Mouse (Mus musculus) inflammation-experienced regulatory T-cells, adult 6 months (primary cell): ENCODE measurements around the gene Itgb1bp1. TPM values are rescaled to one million over a fixed set of nuclear protein-coding genes. Genes with fewer than 3 reads are reported as not detected.

ENCODE experiments used
- ATAC-seq: one replicate; pipeline ENCODE4 v1.8.0; 2017
- polyA plus RNA-seq, 3 experiments: library from polyadenylated mRNA; unstranded; fragments of 100-300 nt; shearing (Covaris generic); gene quantifications; one replicate each; pipeline ENCODE4 v1.2.1; 2017

The Itgb1bp1 gene
- polyA plus RNA-seq, 3 experiments from 2014 or later: 70.2 to 102 (median 87.2) TPM

- ATAC-seq: no peak
Measured at GRCm38 (mm10) chr12:21244375-21244960, 41.6 kb downstream of the Itgb1bp1 start.

GRCm38 (mm10) chr12:21241965-21242364, 44.1 kb downstream of the Itgb1bp1 start:
- no peak for ATAC-seq

DNA sequence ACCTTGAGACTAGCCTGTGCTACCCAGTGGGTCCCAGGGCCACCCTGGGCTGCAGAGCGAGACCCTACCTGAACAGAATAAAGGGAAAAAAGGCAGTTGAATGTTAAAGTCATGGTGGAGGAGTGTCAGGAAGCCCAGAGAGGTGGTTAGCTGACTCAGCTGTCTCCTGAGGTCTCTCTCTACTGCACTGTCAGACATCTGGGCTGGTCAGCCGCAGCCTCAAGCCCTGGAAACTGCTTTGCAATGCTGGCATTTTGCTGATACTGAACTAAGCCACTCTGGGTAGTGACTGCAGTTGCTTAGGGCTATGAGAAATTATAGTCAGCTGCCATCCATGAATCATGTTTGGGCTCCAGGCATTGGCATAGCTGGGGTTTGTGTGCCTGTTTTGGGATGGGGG, 51.5 kb downstream of the Itgb1bp1 start:
- ATAC-seq: no peak

- no peak for ATAC-seq
Measured at GRCm38 (mm10) chr12:21233727-21234126, 52.4 kb downstream of the Itgb1bp1 start.

DNA sequence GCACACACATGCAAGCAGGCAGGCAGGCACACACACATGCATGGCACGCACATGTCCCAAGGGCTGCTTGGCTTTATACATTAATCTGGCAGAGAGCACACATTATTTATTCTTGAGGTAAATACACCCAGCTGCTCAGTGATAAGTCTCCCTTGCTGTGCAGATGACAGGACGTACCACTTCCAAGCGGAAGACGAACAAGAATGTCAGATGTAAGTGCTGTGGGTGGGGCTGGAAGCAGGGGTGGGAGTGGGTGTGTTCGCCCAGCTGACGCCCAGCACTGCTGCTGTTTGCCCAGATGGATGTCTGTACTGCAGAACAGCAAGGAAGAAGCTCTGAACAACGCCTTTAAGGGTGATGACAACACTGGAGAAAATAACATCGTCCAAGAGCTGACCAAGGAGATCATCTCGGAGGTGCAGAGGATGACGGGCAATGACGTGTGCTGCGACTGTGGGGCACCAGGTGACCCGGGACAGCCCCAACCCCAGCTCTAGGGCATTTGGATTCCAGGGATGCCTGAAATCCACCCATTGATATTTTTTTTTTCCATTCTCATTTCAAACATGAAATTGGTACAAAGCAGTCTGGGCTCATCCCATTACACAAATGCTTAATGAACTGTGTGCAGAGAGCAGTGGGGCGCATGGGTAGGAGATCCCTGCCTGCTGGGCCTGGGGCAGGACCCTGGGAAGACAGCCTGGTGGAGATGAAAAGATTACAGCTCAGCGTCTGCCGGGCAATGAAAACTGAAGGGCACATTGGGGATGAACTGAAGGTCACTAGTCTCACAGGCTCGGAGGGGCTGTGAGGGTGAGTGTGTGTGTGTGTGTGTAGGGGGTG, 56.8 kb downstream of the Itgb1bp1 start:
- no peak for ATAC-seq

GRCm38 (mm10) chr12:21228650-21229049, 57.4 kb downstream of the Itgb1bp1 start:
- ATAC-seq: no peak

- ATAC-seq: peak; percentile 69
Measured at GRCm38 (mm10) chr12:21227076-21227980, 58.8 kb downstream of the Itgb1bp1 start.

- no peak for ATAC-seq
Measured at GRCm38 (mm10) chr12:21226316-21226715, 59.8 kb downstream of the Itgb1bp1 start.

DNA sequence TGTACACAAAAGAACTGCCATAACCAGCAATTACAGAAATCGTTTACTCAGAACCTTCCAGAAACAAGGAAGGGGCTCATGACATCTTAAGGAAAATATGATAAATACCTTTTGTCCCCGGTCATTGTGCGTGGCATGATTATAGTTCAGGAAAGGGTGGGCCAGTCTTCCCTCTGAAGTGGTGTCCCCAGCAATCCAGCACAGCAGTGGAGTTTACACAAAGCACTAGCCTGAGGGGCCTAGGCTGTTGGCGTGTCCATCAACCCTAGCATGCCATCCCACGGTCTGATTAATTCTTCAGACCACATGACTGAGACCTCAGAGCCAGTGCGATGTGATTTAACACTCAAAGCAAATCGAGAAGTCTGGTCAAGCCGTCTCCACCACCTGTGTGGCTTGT, 60.7 kb downstream of the Itgb1bp1 start:
- ATAC-seq: no peak

- no peak for ATAC-seq
Measured at GRCm38 (mm10) chr12:21223923-21224322, 62.2 kb downstream of the Itgb1bp1 start.

DNA sequence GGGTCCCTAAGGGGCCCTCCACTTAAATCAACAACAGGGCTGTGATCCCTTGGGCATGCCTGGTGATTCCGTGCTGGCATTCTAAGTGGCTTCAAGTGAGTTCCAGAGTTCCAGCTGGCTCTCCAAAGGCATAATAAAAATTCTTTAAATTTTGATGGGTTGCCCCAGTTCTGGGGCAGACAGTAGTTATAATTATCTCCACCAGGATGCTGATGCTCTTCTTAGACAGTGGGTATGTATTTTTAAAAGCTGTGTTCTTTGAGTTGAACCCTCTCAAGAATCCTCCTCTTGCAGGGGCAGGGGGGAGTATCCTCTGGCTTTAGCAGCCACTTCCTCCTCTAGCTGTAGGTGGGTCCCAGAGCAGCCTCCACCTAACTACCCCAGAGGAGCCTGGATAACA, 65.5 kb downstream of the Itgb1bp1 start:
- no peak for ATAC-seq

DNA sequence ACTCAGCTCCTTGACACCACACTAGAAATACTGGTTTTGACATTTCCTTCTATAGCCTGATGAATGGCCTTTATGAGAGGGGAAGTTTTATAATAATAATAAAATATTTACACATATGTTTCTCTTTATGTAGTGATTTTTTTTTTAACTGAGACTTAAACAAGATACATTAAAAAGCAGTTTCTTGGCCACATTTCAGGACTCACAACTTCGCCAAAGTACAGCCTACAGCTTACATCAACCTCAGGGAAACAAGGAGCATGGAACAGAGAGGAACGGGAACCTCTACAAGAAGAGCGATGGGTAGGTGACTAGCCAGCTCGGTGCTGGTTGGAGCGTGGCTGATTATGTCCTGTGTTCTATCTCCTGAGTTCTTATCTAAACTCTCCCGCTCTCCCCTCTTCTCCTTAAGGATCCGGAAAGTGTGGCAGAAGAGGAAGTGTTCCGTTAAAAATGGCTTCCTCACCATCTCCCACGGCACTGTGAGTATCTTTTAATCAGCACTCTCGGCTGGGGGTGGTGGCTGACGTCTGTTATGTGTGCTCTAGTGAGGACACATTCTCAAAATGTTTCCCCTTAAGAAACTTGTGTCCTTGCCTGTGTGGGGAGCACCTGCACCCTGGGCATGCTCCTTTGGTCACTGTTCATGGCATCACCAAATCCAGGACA, 68.2 kb downstream of the Itgb1bp1 start:
- no peak for ATAC-seq

GRCm38 (mm10) chr12:21214551-21215165, 71.4 kb downstream of the Itgb1bp1 start:
- no peak for ATAC-seq

GRCm38 (mm10) chr12:21212876-21213275, 73.2 kb downstream of the Itgb1bp1 start:
- no peak for ATAC-seq

GRCm38 (mm10) chr12:21209273-21209672, 76.8 kb downstream of the Itgb1bp1 start:
- ATAC-seq: no peak

- no peak for ATAC-seq
Measured at GRCm38 (mm10) chr12:21208172-21208795, 77.8 kb downstream of the Itgb1bp1 start.

DNA sequence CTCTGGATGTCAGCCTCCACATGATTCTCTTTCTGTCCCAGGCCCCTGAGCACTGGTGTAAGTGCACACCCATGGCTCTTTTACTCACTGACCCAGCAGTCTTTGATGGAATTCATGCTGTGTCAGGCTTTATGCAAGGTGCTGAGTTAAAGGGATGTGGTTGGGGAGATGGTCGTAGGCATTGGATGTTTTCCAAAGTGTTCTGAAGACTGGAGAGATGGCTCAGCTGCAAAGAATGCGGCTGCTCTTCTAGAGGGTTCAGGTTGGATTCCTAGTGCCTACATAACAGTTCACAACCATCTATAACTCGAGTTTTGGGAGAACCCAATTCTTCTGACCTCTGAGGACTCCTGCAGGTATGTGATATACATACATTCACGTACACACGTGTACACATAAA, 78.7 kb downstream of the Itgb1bp1 start:
- no peak for ATAC-seq

DNA sequence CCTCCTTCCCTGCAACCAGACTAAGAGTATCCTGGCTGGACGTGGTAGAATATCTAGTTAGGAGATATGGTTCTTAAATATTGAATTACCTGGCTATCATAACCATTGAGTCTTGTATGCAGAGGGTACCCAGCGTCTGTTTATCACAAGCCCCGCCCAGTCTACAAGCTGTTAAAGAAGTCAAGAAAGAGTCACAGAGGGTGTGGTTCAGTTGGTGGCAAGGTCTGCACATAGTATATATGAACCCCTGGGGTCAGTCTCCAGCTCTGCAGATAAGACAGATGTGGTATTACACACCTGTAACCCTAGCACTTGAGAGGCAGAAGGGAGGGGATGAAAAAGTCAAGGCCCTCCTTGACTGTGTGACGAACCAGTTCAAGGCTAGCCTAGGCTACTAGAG, 80.3 kb downstream of the Itgb1bp1 start:
- ATAC-seq: no peak

DNA sequence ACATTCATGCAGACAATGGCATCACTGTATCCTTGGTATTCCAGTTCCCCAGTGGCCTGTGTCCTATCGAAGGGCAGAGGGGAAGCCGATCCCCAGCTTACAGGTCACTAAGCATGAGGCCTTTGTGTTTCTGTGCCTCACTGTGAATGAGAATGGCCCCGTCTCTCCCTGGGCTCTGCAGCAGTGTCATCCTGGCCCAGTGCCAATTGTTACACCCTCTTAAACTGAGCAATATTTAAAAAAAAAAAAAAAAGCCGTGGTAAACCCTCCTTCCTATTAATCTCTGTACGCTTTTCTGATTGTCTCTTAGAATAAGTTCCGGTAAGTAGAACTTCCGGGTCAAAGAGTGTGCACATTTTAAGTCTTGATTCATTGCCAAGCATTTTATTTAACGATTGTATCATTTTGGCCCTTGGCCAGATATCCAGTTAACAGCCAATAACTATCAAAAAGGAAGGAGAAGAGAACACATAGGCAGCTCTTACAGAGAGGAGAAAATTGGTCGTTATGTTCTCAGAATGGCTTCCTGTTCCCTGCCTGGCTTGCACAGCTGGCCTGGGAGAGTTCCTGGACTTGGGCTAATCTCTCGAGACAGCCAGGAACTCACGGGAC, 81.3 kb downstream of the Itgb1bp1 start:
- no peak for ATAC-seq

DNA sequence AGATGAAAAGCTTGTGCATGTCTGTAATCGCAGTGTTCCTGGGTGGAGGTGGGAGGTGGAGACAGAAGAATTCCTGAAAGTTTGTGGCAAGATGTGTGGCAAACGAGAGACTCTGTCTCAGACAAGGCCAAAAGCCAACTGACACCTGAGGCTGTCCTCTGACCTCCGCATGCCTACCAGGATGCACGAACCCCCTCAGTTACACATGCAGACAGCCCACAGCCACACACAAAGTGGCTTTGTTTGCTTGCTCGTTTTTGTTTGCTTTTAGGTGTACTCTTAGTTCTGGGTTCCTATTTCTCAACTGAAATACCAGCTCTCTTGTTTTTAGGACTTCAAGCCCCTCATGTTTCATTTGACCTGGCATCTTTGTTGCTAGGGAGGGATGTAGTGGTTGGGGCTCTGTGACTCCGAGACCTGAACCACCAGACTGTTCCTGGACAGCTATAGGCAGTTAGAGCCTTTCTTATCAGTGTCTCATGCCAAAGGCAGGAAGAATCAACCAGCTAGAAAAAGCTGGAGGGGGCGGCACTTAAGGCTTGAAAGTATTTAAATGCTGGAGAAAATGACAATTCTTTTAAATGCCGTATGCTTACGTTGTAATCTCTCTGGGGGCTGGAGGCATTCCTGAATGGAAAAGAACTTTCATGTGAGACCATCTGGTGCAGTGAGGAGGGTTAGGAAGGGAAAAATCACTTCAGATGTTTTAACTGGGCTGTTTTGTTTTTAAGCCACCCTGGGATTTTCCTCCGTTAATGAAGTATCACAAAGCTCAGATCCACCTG, 84.4 kb downstream of the Itgb1bp1 start:
- no peak for ATAC-seq
